Mouse (Mus musculus): ENCODE measurements around the gene Ano1. TPM values are rescaled to one million over a fixed set of nuclear protein-coding genes. Genes with fewer than 3 reads are reported as not detected.

Ano1 gene
- polyA plus RNA-seq (2014; fragmentation: Illumina TruSeq; extraction: RNeasy Lipid Tissue Mini Kit (QIAGEN cat#74804)) = 21.6 TPM

DNA sequence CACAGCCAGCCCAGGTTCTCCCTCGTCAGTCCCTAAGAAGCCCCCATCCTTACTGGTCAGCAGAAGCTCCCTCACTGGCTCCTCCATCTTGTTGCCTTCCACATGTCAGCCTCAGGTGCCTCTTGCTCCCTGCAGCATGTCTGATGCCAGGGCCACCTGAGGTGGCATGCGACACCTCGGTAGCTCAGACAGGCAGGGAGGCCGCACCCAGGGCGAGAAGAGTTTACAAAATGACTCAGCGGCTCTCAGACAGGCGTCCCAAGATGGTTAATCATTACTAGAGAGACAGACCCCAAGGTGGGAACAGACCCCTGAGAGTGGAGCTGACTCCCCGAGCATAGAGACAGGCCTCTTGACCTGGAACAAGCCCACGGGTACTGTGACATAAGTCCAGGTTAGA lies at the start of gene Ano1:
Ano1 (minus strand) TSS at position 142 of the 400 bp plus-strand sequence.

DNA sequence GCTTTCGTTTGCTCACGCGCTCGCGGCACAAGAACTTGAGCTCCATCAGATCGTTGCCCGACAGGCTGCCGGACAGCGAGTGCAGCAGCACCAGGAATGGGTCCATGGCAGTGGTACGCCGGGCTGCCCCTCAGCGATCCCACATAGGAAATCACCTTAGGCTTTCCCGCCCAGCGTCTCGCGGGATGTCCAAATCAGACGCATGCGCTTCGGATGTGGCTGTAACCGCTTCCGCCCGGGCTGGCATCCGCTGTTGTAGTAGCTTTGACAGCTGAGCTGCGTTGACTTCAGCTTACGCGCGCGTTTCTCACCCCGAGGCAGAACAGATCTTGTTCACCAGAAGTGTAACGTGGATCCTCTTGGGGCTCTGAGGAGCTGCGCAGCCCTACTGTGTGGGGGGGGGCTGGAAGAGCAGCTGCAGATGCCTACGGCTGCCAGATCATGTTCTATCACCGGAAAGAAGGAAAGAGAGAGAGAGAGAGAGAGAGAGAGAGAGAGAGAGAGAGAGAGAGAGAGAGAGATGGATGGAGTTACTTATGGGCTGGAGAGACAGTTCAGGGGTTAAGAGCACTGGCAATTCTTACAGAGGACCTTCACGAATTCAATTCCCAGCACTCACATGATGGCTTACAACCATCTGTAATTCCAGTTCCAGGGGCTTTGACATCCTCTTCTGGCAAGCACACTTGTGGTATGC lies 169.3 kb downstream of the Ano1 start, which contains the start of gene Fadd:
Fadd (minus strand) TSS at position 180 of the 697 bp plus-strand sequence.

DNA sequence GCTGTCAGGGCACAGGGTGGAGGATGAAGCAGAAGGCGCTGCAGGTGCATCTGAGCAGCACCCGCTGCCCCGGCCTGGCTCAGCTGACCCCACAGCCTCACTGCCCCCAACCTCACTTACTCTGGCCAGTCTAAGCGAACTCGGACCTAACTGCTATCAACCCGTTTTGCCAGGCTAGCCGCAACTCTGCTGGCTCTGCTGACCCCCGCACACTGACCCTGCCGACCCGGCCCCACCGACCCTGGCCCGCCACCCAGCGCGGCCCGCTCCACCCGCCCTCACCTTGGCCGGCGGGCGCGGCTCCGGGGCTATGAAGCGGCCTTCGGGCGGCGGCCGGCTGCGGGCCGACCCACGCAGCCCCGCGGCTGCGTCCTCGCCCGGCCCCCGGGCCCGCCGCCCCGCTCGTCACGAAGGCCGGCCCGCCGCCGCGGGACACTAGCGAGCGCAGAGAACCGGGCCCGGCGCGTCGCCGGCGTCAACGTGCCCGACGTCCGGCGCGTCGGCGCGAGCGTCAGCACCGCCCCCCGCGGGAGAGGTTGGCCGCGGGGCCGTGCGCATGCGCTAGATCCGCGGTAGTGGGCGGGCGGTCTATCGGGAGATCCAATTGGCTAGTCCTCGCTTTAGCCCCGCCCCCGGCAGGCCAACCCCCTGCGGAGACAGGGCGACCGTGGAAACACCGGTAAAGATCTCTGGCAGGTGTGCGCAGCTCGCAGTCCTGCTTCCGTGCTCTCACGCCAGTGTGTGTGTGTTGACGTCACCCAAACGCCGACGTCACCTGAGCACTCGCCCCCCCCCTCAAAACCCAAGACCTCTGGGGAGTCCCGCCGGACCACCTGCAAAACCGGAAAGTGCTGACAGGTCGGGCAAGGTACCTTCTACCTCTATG lies 198.3 kb downstream of the Ano1 start, which contains the start of gene Ppfia1:
Ppfia1 (minus strand) TSS at position 493 of the 886 bp plus-strand sequence.

Other genes starting within 250 kb of the Ano1 start
- 213 TPM for gene Ppfia1, start 198.2 kb downstream of the Ano1 start, polyA plus RNA-seq (2014; fragmentation: Illumina TruSeq; extraction: RNeasy Lipid Tissue Mini Kit (QIAGEN cat#74804))
- gene Fadd, start 169.5 kb downstream of the Ano1 start, polyA plus RNA-seq (2014; fragmentation: Illumina TruSeq; extraction: RNeasy Lipid Tissue Mini Kit (QIAGEN cat#74804)) = 6.5 TPM
- gene Fgf3, start 86.1 kb upstream of the Ano1 start, polyA plus RNA-seq (2014; fragmentation: Illumina TruSeq; extraction: RNeasy Lipid Tissue Mini Kit (QIAGEN cat#74804)) = not detected
- not detected for gene Fgf4, start 95.4 kb upstream of the Ano1 start, polyA plus RNA-seq (2014; fragmentation: Illumina TruSeq; extraction: RNeasy Lipid Tissue Mini Kit (QIAGEN cat#74804))
- gene Fgf15, start 144.6 kb upstream of the Ano1 start, polyA plus RNA-seq (2014; fragmentation: Illumina TruSeq; extraction: RNeasy Lipid Tissue Mini Kit (QIAGEN cat#74804)) = not detected
- 2.8 TPM for gene LTO1, start 163.1 kb upstream of the Ano1 start, polyA plus RNA-seq (2014; fragmentation: Illumina TruSeq; extraction: RNeasy Lipid Tissue Mini Kit (QIAGEN cat#74804))
- gene Ccnd1, start 188.0 kb upstream of the Ano1 start, polyA plus RNA-seq (2014; fragmentation: Illumina TruSeq; extraction: RNeasy Lipid Tissue Mini Kit (QIAGEN cat#74804)) = 30.2 TPM